Mouse (Mus musculus): ENCODE results near the gene Inafm2.

DNA sequence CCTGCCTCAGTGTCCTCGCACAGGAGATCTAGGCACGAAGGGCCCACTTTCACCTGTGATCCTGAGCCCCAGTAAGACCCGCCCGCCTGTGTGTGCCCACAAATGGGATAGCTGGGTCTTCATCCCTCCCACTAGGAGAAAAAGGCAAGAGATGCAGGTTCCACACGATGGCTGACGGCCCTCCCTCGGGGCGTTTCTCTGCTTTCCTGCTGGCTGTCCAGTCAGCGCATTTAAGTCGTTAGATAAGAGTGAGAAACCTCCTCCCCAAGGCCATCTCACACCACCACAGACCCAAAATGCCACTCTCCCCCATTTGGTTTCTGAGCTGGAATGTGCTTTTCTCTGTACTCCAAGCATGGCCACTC lies 17.2 kb downstream of the Inafm2 start:
- no peak; the same call in 1 of the 2 replicates for TF ChIP-seq POLR2A (IDR thresholded peaks at IDR 0.05; ENCODE audit: insufficient read depth, low read depth, low read length)
- no peak for TF ChIP-seq CTCF (IDR thresholded peaks at IDR 0.05; ENCODE audit: insufficient read depth, low read depth, low read length)
